Mouse (Mus musculus) urinary bladder, postnatal 36 days (tissue): ENCODE measurements around the gene Kif4.
A peak's percentile ranks its signal among the peaks of the same experiment; 100 is the strongest.

Experiments
- DNase-seq, 2 experiments: peaks; one replicate each; pipeline ENCODE4 v3.0.0; 2022; ENCODE audit warnings: low spot score in 2 of 2, mixed read lengths in 1 of 2

The Kif4 gene

DNA sequence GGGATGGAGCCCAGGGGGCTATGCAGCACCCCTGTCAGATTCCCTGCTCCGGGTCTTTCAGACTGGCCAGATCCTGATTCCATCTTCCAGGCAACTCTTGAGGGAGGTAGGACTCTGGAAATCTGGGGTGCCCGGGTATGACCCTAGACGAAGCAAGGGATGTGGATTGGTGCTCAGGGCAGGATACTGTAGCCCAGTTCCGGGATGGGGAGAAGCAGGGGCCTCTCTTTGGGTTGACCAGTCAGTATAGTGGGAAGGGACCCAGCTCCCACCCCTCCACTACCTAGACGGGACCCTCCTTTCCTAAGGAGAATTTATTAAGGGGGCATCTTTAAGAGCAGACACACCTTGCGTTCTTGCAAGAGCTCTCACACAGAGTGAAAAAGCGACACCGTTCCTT, 104.7 kb downstream of the Kif4 start:
- no peak for DNase-seq

DNA sequence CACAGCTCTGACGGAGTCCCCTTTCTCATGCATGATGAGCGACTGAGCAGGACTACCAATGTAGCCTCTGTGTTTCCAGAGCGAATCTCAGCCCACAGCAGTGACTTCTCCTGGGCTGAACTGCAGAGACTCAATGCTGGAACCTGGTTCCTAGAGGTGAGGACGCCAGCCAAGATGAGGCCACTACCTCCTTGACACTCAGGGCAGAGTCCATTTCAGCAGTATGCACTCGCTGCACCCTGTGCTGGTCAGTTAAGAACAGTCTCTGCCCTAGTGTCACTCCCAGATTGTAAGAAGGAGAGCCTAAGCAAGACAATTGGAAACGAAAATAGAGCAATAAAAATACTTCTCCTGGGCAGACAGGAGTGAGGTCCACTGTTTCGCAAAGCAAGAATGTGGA, 108.8 kb downstream of the Kif4 start:
- no peak for DNase-seq

DNA sequence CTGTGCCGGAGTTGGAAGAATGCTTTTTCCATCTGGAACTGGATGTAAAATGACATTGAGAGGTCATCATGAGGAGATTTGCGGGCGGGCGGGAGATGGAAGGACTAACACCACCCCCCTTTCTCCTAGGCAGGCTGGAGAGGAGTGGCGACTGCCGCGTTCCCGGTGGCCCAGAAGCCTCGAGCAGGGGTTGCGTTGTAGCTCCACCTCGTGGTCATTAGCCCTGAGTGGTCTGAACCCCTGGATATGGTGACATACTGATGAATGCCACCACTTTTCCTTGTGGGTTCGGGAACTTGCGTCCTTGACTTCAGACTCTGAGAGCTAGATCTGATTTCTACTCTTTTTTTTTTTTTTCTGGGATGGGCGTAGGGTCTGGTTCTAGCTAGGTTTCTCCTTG, 113.4 kb downstream of the Kif4 start:
- peak; percentile 30 to 63 for DNase-seq

DNA sequence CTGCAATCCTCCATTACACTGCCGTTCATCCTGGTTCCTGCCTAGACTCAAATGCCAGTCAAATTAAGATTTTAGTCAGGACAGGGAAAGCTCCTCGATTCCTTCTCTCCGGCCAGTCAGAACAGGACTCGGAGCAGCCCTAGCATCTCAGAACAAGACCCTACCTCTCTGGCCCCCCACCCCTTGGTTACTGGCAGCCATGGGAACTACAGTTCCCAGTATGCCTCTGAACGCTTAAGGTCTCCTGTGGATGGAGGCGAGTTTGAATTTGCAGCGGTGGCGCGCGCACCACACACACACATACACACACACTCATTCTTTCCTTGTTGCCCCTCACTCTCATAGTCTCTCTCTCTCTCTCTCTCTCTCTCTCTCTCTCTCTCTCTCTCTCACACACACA, 113.9 kb downstream of the Kif4 start:
- DNase-seq, result no peak

DNA sequence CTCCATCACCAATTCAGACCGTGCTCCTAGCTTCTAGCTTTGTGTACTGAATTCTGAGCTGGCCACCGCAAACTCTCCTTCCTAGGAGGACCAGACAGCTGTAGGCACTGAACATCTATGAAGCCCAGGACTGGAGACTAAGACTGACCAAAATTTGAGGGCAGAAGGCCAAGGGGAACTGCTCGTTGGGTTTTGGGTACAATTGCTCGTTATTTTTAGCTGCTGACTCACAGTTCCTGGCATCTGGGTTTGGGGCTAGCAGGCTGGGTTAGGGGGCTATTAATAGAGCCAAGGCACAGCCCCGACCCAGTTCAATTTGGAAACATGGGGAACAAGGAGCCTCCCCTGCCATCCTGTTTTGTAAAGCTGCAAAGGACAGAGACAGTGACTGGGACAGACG, 115.2 kb downstream of the Kif4 start:
- DNase-seq, result no peak

GRCm38 (mm10) chrX:100741940-100742339, 116.4 kb downstream of the Kif4 start:
- DNase-seq, result peak in 1 of 2 experiments; percentile 8

GRCm38 (mm10) chrX:100765855-100766254, 140.3 kb downstream of the Kif4 start:
- no peak for DNase-seq

- DNase-seq, result no peak
Observed at GRCm38 (mm10) chrX:100767181-100767884, 141.8 kb downstream of the Kif4 start, which contains the start of gene Dlg3. Gene Dlg3 (plus strand): TSS chrX:100767722.

GRCm38 (mm10) chrX:100767885-100768626, 142.5 kb downstream of the Kif4 start:
- DNase-seq, result no peak

DNA sequence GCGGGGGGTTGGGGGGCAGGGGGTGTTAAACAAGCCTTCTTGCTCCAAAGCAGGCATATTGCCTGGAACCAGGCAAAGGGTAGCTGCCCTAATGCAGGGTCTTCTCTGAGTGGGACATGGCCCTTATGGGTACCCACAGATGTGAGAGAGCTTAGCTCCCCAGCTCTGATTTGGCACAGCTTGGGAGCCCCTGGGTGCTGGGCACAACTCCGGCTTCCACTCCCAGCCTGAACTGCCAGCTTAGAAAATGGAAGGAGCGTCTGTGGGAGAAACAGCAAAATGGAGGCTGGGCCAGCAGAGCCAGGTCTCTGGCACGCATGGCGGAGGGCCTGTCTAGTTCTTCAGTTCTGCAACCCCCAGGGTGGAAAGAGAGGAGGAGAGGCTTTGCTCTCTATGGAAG, 143.7 kb downstream of the Kif4 start:
- no peak for DNase-seq

- peak; percentile 56 to 70 for DNase-seq
Observed at GRCm38 (mm10) chrX:100774341-100774811, 148.8 kb downstream of the Kif4 start.

GRCm38 (mm10) chrX:100775405-100775804, 149.9 kb downstream of the Kif4 start:
- DNase-seq, result no peak

DNA sequence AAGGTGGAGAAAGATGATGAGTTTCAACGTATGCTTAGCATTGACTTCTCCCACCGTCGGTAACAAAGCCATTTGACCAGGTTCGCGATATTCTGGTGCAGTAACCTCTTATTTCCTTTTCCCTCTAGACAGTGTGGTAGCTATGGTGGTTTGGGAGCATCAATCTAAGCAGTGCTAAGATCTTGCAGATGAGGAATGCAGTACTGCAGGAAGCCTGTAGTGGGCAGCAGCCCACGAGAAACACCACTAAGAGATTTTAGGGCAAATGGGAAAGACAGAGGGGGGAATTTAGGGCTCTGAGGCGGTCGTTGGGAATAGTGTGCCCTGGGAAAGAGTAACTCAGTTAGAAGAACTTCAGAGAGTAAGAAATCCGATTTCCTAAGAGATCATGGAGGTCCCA, 151.0 kb downstream of the Kif4 start:
- DNase-seq, result no peak
